Mouse (Mus musculus) A20 (cell line): ENCODE measurements around the gene Tmem248.

Experiments used
- DNase-seq: peaks from one replicate; pipeline ENCODE4 v3.0.0-alpha.2; 2011; ENCODE audit warnings: low read depth, low spot score

Gene Tmem248

GRCm38 (mm10) chr5:130216781-130217180 lies at the start of gene Tmem248:
Gene Tmem248 (plus strand): TSS chr5:130217081.
- DNase-seq = no peak

- no peak for DNase-seq
Observed at GRCm38 (mm10) chr5:130169109-130169508, 47.8 kb upstream of the Tmem248 start.

DNA sequence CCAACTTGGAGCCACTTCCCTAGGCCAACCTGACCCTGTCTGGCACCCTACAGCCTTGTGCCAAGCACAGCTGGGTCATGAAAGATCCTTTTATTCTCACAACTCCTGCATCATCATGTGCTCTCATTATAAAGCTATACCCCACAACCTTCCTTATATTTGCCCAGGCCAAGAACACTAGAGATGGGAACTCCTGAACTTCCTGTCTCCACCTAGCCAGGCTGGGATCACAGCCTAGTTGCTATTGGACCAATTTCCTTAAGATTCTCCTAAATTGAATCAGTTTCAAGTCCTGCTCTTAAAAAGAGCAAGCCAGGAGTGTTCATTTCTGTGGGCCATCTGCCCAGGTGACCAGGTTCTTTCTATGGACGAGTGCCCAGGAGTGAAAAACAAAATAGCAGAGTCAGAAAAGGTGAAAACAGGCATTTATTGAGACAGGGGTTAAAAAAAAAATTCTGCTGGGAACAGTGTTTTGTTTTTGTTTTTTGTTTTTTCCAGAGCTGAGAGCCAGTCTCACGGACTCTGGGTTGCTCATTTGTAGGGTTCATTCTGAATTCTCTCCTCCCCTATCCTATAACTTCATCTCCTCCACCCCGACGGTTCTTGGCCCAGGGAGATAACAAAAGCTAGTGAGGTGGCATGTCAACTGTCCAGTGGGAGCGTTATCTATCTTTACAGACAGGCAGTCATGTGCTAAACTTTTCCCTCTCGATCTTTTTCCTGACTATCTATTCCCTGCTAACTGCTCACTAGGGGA lies 46.0 kb upstream of the Tmem248 start:
- no peak for DNase-seq

DNA sequence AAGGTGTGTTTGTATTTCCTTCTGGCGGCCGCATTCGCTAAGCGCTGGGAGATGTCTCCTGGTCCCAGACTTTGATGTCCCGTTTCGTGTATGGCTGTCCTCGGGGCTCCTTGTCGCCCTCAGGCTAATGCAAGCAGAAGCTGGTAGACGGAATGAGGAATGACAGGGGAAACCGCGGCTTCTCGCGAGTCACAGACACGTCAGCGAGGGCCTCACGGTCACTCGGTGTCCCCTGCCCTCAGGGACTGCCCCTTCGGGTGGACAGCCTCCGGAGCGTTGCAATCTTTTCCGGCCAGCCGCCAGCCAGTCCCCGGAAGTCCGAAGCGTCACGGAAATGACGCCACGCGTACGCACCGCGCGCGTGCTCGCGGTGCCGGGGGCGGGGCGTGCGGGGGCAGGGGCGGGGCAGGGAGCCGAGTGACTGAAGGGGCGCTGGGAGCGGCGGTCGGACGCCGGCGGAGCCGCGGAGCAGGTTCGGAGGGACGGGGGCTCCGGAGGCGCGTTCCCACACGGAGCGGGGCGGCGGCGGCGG lies 45.4 kb upstream of the Tmem248 start, which contains the start of gene Rabgef1:
TSS of gene Rabgef1 (plus strand) at position 376 of the 532 bp plus-strand sequence.
- DNase-seq = peak; percentile 90

DNA sequence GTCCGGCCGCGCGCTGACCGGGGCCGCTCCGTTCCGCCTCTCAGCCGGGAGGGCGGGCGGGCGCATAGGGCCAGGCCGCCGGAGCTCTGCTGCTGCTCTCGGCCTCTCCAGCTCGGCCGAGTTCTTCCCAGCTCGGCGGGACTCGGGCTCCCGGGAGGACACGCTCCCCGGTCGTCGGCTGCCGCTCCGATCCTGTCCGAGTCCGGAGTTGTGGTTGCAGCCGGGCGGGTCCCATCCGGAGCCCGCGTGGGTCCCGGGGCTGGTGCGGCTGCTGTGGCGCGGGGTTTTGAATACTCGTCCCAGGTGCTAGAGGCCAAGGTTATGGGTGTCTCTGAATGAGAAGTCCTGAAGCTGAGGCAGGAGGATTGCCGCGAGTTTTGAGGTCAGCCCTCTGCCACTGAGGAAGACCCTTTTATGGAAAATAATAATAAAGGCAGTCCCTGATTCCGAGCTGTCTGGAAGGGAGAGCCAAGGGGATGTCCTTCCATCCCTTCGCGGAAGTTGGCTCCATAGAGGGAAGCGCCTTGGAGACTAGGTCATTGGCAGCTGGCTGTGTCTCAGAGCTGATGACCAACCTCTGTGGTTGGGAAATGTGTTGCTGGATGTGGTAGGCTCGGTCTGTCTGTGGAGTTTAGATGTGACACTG lies 44.8 kb upstream of the Tmem248 start:
- DNase-seq = no peak

GRCm38 (mm10) chr5:130173012-130173411 lies 43.9 kb upstream of the Tmem248 start:
- no peak for DNase-seq

DNA sequence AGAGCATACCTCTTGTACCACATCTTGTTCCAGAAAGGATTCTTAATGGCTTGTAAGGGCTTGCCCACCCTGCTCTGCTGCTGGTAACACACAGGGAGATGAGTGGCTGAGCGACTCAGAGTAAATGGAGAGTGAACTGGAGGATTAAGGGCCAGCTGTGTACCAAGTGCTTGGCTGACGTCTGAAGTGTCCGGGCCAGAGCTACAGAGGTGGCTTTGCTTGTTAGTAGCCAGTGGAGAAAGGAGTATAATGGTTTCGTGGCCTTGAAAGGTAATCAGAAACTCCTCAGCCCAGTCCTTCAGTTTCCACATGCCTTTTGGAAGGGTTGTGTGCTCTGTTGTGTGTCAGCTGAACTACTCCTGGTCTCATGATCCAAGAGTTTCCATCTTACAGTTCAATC lies 39.0 kb upstream of the Tmem248 start:
- DNase-seq = no peak

DNA sequence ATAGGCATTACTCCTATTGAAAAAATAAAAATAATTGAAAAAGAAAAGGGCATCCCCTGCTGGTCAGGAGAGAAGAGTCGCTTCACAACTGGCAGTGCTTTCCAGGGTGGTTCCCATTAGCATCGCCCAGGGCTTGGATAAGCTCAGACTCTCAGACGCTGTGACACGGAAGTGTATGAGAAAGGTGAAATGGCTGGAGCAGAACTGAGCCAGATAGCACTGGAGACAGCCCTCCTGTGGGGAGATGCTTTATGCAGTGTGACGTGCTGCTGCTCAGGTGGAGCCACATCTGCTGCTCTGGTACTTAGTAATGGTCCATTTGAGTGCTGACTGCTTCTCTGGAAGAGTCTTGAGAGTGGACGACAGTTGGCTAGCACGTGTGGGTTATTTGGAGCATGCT lies 36.5 kb upstream of the Tmem248 start:
- no peak for DNase-seq

GRCm38 (mm10) chr5:130181740-130182540 lies 34.9 kb upstream of the Tmem248 start:
- DNase-seq = peak; percentile 59

DNA sequence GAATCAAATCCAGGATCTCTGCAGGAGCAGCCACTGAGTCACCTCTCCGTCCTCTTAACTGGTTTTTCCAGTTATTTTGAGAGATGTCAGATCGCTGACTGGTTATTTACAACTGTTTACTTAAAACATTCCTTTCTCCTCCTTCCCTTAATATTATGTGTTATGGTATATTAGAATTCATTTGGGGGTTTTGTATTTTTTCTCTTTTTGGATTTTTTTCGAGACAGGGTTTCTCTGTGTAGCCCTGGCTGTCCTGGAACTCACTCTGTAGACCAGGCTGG lies 34.4 kb upstream of the Tmem248 start:
- no peak for DNase-seq

DNA sequence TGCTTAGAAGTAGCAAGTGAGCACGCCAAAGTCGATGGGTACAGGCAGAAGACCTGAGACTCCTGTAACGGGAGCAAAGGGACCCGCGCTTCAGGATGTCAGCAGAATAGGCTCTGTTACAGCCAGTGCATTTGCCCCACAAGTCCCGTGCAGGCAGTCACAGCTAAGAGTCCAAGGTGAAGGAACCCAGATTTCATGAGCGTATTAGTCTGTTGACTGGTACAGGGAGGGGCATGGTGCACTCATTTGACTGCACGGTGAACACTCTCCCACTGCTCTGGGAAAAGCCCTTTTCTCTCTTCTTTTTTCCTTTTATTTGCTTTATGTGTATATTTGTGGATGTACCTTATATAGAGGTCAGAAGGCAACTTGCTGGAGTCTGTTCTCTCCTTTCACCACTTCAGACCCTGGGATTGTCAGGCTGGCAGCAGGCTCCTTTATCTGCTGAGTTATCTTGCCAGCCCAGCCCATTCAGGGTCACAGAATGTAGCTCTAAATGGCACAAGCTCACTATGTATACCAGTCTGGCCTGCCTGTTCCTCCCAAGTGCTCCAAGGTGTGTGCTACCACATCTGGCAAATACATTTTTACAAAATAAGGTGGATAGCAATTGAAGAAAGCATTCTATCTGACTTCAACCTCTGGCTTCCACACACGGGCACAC lies 32.6 kb upstream of the Tmem248 start:
- DNase-seq = no peak

GRCm38 (mm10) chr5:130185312-130185711 lies 31.6 kb upstream of the Tmem248 start:
- DNase-seq = no peak

DNA sequence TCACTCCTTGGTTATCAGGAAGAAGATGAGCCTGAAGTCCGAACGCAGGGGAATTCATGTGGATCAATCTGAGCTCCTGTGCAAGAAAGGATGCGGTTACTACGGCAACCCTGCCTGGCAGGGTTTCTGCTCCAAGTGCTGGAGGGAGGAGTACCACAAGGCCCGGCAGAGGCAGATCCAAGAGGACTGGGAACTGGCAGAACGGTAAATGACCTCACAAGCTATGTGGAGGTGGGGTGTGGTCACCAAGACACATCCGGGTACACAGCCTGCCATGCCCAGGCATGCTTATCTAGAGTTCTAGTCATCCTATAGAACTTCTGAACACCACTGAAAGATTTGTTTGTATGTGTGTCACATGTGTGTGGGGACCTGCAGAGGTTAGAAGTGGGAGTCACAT lies 29.5 kb upstream of the Tmem248 start:
- no peak for DNase-seq

GRCm38 (mm10) chr5:130190909-130191308 lies 26.0 kb upstream of the Tmem248 start:
- DNase-seq = no peak

GRCm38 (mm10) chr5:130191865-130192264 lies 25.0 kb upstream of the Tmem248 start:
- no peak for DNase-seq

DNA sequence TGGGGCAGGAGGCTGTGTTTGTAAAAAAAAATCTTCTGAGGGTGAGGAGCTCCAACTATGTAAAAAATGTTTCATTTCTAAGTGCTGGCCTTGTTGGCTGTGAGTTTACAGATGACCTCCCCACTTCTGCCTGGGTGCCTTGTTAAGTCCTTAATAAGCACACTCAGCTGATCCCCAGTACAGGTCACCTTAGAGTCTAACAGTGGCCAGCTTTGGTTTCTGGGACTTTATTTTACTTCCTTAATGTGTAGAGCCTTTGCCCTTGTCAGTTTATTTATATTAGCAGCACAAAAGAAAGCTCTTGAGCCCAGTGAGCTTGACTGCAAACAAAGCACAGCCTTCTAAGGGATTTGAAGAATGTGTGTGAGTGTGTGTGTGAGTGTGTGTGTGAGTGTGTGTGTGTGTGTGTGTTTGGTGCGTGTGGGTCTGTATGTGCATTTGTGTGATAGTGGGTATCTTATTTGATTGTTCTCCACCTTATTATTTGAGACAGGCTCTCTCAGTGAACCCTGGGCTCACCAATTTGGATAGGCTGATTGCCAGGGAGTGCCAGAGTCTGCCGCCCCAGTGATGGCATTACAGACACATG lies 24.4 kb upstream of the Tmem248 start:
- no peak for DNase-seq

- DNase-seq = no peak
Observed at GRCm38 (mm10) chr5:130193760-130194159, 23.1 kb upstream of the Tmem248 start.

DNA sequence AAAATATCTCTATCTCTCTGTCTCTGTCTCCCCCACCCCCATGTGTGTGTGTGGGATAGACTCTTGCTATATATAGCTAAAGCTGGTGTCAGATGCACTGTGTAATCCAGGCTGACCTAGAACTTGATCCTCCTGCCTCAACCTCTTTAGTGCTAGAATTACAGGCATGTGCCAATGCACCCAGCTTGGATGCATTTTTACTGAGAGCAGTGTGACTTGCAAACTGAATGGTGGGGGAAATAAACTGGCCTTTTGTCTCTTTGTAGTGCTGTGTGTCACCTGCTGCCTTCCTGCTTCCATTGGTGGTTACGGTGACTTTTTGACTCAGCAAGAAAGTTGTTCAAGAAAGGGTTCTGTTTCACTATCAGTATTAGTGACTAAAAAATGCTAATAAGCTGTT lies 20.6 kb upstream of the Tmem248 start:
- DNase-seq = peak; percentile 70

- DNase-seq = no peak
Observed at GRCm38 (mm10) chr5:130197454-130197853, 19.4 kb upstream of the Tmem248 start.

GRCm38 (mm10) chr5:130197981-130198380 lies 18.9 kb upstream of the Tmem248 start:
- no peak for DNase-seq

- no peak for DNase-seq
Observed at GRCm38 (mm10) chr5:130200233-130201029, 16.4 kb upstream of the Tmem248 start.
